Mouse (Mus musculus) hindlimb bud, embryonic 11.5 days (tissue): ENCODE data around the gene Eya2.
A peak's percentile ranks its signal among the peaks of the same experiment; 100 is the strongest.

Source experiments
- DNase-seq: peaks from one replicate; pipeline ENCODE4 v3.0.0-alpha.2; 2012; ENCODE audit warnings: low read depth, low spot score; ENCODE audit errors: extremely low spot score

Gene Eya2

GRCm38 (mm10) chr2:165644057-165644456 is 49.2 kb downstream of the Eya2 start:
- DNase-seq = no peak

GRCm38 (mm10) chr2:165651031-165651430 is 56.2 kb downstream of the Eya2 start:
- DNase-seq = no peak

- DNase-seq = no peak
Observed at GRCm38 (mm10) chr2:165652281-165652680, 57.4 kb downstream of the Eya2 start.

GRCm38 (mm10) chr2:165653001-165653921 is 58.4 kb downstream of the Eya2 start:
- DNase-seq = peak; percentile 63

- no peak for DNase-seq
Observed at GRCm38 (mm10) chr2:165654151-165654550, 59.3 kb downstream of the Eya2 start.

- no peak for DNase-seq
Observed at GRCm38 (mm10) chr2:165654696-165655491, 60.1 kb downstream of the Eya2 start.

GRCm38 (mm10) chr2:165656541-165656940 is 61.7 kb downstream of the Eya2 start:
- no peak for DNase-seq

- no peak for DNase-seq
Observed at GRCm38 (mm10) chr2:165656956-165657355, 62.1 kb downstream of the Eya2 start.

- DNase-seq = no peak
Observed at GRCm38 (mm10) chr2:165659552-165659951, 64.7 kb downstream of the Eya2 start.

GRCm38 (mm10) chr2:165663266-165663665 is 68.4 kb downstream of the Eya2 start:
- no peak for DNase-seq

- DNase-seq = no peak
Observed at GRCm38 (mm10) chr2:165664648-165665047, 69.8 kb downstream of the Eya2 start.

GRCm38 (mm10) chr2:165665176-165665575 is 70.3 kb downstream of the Eya2 start:
- DNase-seq = no peak

- DNase-seq = no peak
Observed at GRCm38 (mm10) chr2:165667096-165667495, 72.3 kb downstream of the Eya2 start.

GRCm38 (mm10) chr2:165682719-165683118 is 87.9 kb downstream of the Eya2 start:
- no peak for DNase-seq

- DNase-seq = no peak
Observed at GRCm38 (mm10) chr2:165687516-165687915, 92.7 kb downstream of the Eya2 start.

GRCm38 (mm10) chr2:165688896-165689295 is 94.1 kb downstream of the Eya2 start:
- no peak for DNase-seq

GRCm38 (mm10) chr2:165691016-165691415 is 96.2 kb downstream of the Eya2 start:
- no peak for DNase-seq

- no peak for DNase-seq
Observed at GRCm38 (mm10) chr2:165692944-165693660, 98.3 kb downstream of the Eya2 start.

GRCm38 (mm10) chr2:165694767-165695166 is 99.9 kb downstream of the Eya2 start:
- no peak for DNase-seq

- DNase-seq = no peak
Observed at GRCm38 (mm10) chr2:165700252-165700908, 105.5 kb downstream of the Eya2 start.
